Mouse (Mus musculus) ES-E14 (cell line): ENCODE results near the gene Cyp27b1. TPM values are rescaled to one million over a fixed set of nuclear protein-coding genes. Genes with fewer than 3 reads are reported as not detected.
"Not testable (repeated sequence)": the region's sequence is repeated elsewhere in the genome, so short reads cannot be mapped to it uniquely, and the experiment has no call there.

ENCODE experiments used
- DNase-seq: peaks from one replicate; pipeline ENCODE4 v3.0.0-alpha.2; 2013; ENCODE audit warnings: low read depth, low spot score
- H3K27ac ChIP-seq: 2 replicates; pipeline ENCODE4 v1.5.1; 2012; ENCODE audit warnings: low read depth, mild to moderate bottlenecking, low read length, moderate library complexity, mixed read lengths; ENCODE audit not compliant: poor library complexity, insufficient read depth, severe bottlenecking
- H3K36me3 ChIP-seq: 2 replicates; pipeline ENCODE4 v1.6.1; 2012; ENCODE audit warnings: mild to moderate bottlenecking, low read length, moderate library complexity, mixed read lengths; ENCODE audit not compliant: control insufficient read depth, poor library complexity, insufficient read depth, severe bottlenecking
- H3K4me1 ChIP-seq, 2 experiments: fragments of 150-350 bp in 1 of 2; sonication (generic) in 1 of 2; 2 replicates each; pipeline ENCODE4 v1.6.1; 2012; ENCODE audit warnings: low read length in 2 of 2, mild to moderate bottlenecking in 1 of 2, mixed read lengths in 1 of 2; ENCODE audit not compliant: control insufficient read depth in 2 of 2, insufficient read depth in 2 of 2, poor library complexity in 1 of 2
- H3K4me3 ChIP-seq, 2 experiments: fragments of 150-350 bp in 1 of 2; sonication (generic) in 1 of 2; 2 replicates each; pipeline ENCODE4 v1.5.1; 2012; ENCODE audit warnings: low read length in 2 of 2, low read depth in 1 of 2, mild to moderate bottlenecking in 1 of 2, mixed read lengths in 1 of 2; ENCODE audit not compliant: insufficient read depth in 1 of 2, poor library complexity in 1 of 2, severe bottlenecking in 1 of 2
- H3K9ac ChIP-seq: 2 replicates; pipeline ENCODE4 v1.6.1; 2012; ENCODE audit warnings: low read depth, mild to moderate bottlenecking, low read length, mixed read lengths; ENCODE audit not compliant: poor library complexity, insufficient read depth, severe bottlenecking
- H3K9me3 ChIP-seq: fragments of 150-350 bp; sonication (generic); 2 replicates; pipeline ENCODE4 v1.6.1; 2012; ENCODE audit warnings: low read depth, mild to moderate bottlenecking, low read length; ENCODE audit not compliant: control insufficient read depth, insufficient read depth
- CHD2 ChIP-seq: IDR thresholded peaks from 2 replicates; pipeline ENCODE4 v1.6.1; 2014; ENCODE audit warnings: mild to moderate bottlenecking, low read depth, low read length, inconsistent platforms
- HCFC1 ChIP-seq: IDR thresholded peaks from 2 replicates; pipeline ENCODE4 v1.6.1; 2012; ENCODE audit warnings: low read length, inconsistent platforms, borderline replicate concordance; ENCODE audit not compliant: insufficient read depth
- MAFK ChIP-seq: IDR thresholded peaks from 2 replicates; pipeline ENCODE4 v1.6.1; 2014; ENCODE audit warnings: mild to moderate bottlenecking, low read depth, low read length, inconsistent platforms; ENCODE audit not compliant: insufficient read depth
- ZC3H11A ChIP-seq: IDR thresholded peaks from 2 replicates; pipeline ENCODE4 v1.6.1; 2012; ENCODE audit warnings: low read depth, mild to moderate bottlenecking, inconsistent platforms, low read length, borderline replicate concordance
- ZNF384 ChIP-seq: IDR thresholded peaks from 2 replicates; pipeline ENCODE4 v1.6.1; 2012; ENCODE audit warnings: low read depth, low read length, inconsistent platforms
- in situ Hi-C, 2 experiments: fragments of 600-800 bp; cut with MboI; formaldehyde crosslinking; loops; one replicate each; pipeline ENCODE4 v1.15.1; 2025; ENCODE audit warnings: low sequenced_read_pairs in 2 of 2, inconsistent platforms in 1 of 2; ENCODE audit not compliant: unreplicated experiment in 2 of 2
- total RNA-seq: library from RNA; depleted of rRNA; stranded (reverse); fragments of 300-350 nt; gene quantifications from 2 replicates; pipeline ENCODE4 v1.2.3, GENCODE M21; 2012

Gene Cyp27b1
- total RNA-seq, 1 experiment: 0.40 TPM

- Histone ChIP-seq H3K36me3 (peaks cover 20% of the 10 kb centered on the region), H3K9me3 (no peaks in the 10 kb centered on the region), H3K9ac (peak overlapping the region; percentile 76; the same call in 1 of the 2 replicates), H3K27ac (no peak overlapping the region), H3K4me3 (peak overlapping the region in 1 of 2 experiments; percentile 98; a peak in 2 of 4 replicates), H3K4me1 (peaks cover 0 to 6% of the 10 kb centered on the region in 2 experiments; a peak in 2 of 4 replicates)
- DNase-seq: no peak
- no peak for TF ChIP-seq MAFK
- TF ChIP-seq ZC3H11A: no peak
- TF ChIP-seq HCFC1: no peak
- TF ChIP-seq ZNF384: no peak
- no peak for TF ChIP-seq CHD2
- in situ Hi-C loops: no loop called here
These were observed 23.2 kb downstream of the Cyp27b1 start for GRCm38 (mm10) chr10:127071203-127071602.

GRCm38 (mm10) chr10:127072270-127072669, 24.2 kb downstream of the Cyp27b1 start:
- H3K4me3 ChIP-seq, H3K9ac ChIP-seq, H3K9me3 ChIP-seq, DNase-seq, in situ Hi-C loops, H3K4me1 ChIP-seq, H3K27ac ChIP-seq: not testable (repeated sequence)
- H3K36me3 ChIP-seq: peaks cover 11% of the 10 kb centered on the region

GRCm38 (mm10) chr10:127072969-127073368, 24.9 kb downstream of the Cyp27b1 start:
- H3K27ac ChIP-seq, DNase-seq, H3K9ac ChIP-seq, in situ Hi-C loops, H3K4me3 ChIP-seq, H3K9me3 ChIP-seq, H3K36me3 ChIP-seq, H3K4me1 ChIP-seq: not testable (repeated sequence)

- Histone ChIP-seq H3K4me3 (no peak overlapping the region), H3K27ac (no peak overlapping the region), H3K4me1 (peaks cover 0 to 5% of the 10 kb centered on the region in 2 experiments; a peak in 1 of 4 replicates), H3K9ac (no peak overlapping the region), H3K9me3 (no peaks in the 10 kb centered on the region), H3K36me3 (no peaks in the 10 kb centered on the region)
- no peak for DNase-seq
- TF ChIP-seq HCFC1 (no peak), ZNF384 (no peak), ZC3H11A (no peak), CHD2 (no peak), MAFK (no peak)
- in situ Hi-C loops: no loop called here
These were observed 25.9 kb downstream of the Cyp27b1 start for GRCm38 (mm10) chr10:127073981-127074380.

- H3K4me3 ChIP-seq: no peak within 1 kb of the TSS
- no peak for DNase-seq
- H3K4me1 ChIP-seq: peaks cover 0 to 5% of the 10 kb centered on the region in 2 experiments; a peak in 1 of 4 replicates
- H3K9me3 ChIP-seq: no peaks in the 10 kb centered on the region
- no peak within 1 kb of the TSS for H3K27ac ChIP-seq
- no peaks in the 10 kb centered on the region for H3K36me3 ChIP-seq
- in situ Hi-C loops: no loop called here
- no peak for TF ChIP-seq ZNF384
- no peak for TF ChIP-seq ZC3H11A
- TF ChIP-seq HCFC1: no peak
- no peak for TF ChIP-seq CHD2
- no peak for TF ChIP-seq MAFK
- H3K9ac ChIP-seq: no peak within 1 kb of the TSS
These were observed 27.0 kb downstream of the Cyp27b1 start, which contains the start of gene Agap2 for GRCm38 (mm10) chr10:127075080-127075479. Agap2 (plus strand) TSS chr10:127075284.
